ENCODE assay signal across 8 mouse cellular contexts in the genomic region with DNA sequence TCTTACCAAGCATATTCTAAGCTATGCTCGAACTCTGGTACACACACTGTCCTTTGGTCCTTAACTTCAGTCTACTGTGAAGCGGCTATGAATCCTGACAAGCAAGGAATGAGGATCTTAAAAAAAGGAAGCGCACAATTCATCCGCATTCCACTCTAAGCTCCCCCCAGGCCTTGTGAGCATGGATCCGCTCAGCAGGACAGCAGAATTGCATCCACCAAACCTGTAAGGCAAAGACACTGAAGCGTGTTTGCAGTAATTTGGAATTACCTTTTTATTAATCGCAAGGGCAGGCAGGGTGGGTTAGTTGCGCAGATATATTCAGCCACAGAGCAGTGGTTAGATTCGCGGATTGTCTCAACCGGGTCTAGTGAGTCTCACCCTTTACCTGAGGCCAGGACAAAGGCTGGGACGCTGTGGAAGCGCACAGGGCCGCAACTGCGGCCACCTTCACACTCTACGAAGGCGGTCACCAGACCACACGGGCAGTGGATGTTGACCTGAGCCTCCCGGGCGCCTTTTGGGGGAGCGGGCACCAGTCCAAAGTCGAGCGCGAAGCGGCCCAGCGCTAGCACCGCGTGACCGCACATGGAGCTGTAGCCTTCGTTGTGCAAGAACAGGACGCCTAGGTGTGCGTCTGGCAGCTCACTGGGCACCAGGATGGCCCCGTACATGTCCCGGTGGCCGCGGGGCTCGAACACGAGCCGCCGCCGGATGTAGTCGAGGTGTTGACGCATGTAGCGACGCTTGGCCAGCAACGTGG. TPM values are rescaled to one million over a fixed set of nuclear protein-coding genes. Genes with fewer than 3 reads are reported as not detected.
DNase-seq lines count a peak whose midpoint lies in the region; ATAC-seq and TF ChIP-seq lines count a peak whose summit lies in the region.

No protein-coding gene starts in this region.

- no peak for TF ChIP-seq POLR2A in lung, adult 2 months (IDR thresholded peaks at IDR 0.05; ENCODE audit: borderline replicate concordance, extremely low read depth, low read depth, low read length)

- no peak for DNase-seq in lung, adult 2 months
- no peak for DNase-seq in lung, postnatal 25 days (ENCODE audit: low spot score)
- DNase-seq in adrenal gland, postnatal 25 days: peak; percentile 61
- DNase-seq in kidney, postnatal 0 days (ENCODE audit: low spot score): peak; percentile 67
- DNase-seq in mesoderm, embryonic 11.5 days (ENCODE audit: low read depth, low spot score): peak; percentile 51
- DNase-seq in c-Kit-positive CD71-positive TER-119-positive erythroid progenitor cells, embryonic 14.5 days (ENCODE audit: low spot score): no peak
- DNase-seq in thymus, postnatal 25 days: no peak

- H3K4me1 ChIP-seq in lung, adult 2 months (ENCODE audit: control insufficient read depth, insufficient read depth, low read length): peaks cover 7% of the 10 kb centered on the region; the same call in 1 of the 2 replicates
- 0 out of 2 replicates have a peak, but pooled peaks cover 15% of the 10 kb centered on the region for H3K4me1 ChIP-seq in kidney, postnatal 0 days (replicated peaks; ENCODE audit: insufficient read depth, low read length)

- no peak for TF ChIP-seq CTCF in lung, adult 2 months (IDR thresholded peaks at IDR 0.05; ENCODE audit: insufficient read depth, low read length)
- TF ChIP-seq CTCF in kidney, postnatal 0 days (IDR thresholded peaks at IDR 0.05; ENCODE audit: low read depth): no peak

- WGBS in lung, adult 2 months: 13% methylated on average over 46 of the region's 46 CpGs
- 4% methylated on average over 46 of the region's 46 CpGs for WGBS in kidney, postnatal 0 days

- peak overlapping the region; percentile 74 for H3K9ac ChIP-seq in kidney, postnatal 0 days (ENCODE audit: low read depth, low read length)

- ATAC-seq in granulocyte monocyte progenitor cell, adult 5-6 weeks (replicated peaks; ENCODE audit: poor library complexity, severe bottlenecking): peak; percentile 3
- peak; percentile 29 for ATAC-seq in kidney, postnatal 0 days (replicated peaks; ENCODE audit: low FRiP score, low read depth)

- H3K4me2 ChIP-seq in kidney, postnatal 0 days (ENCODE audit: low read length): peak overlapping the region; percentile 76

- no peaks in the 10 kb centered on the region for H3K9me3 ChIP-seq in kidney, postnatal 0 days (replicated peaks; ENCODE audit: low read length)

- H3K27me3 ChIP-seq in kidney, postnatal 0 days (ENCODE audit: insufficient read depth, low read length): no peaks in the 10 kb centered on the region

- no peaks in the 10 kb centered on the region for H3K36me3 ChIP-seq in kidney, postnatal 0 days (ENCODE audit: insufficient read depth, low read length)

- H3K4me3 ChIP-seq in lung, adult 2 months (replicated peaks; ENCODE audit: extremely low read depth, low read depth, low read length): peak overlapping the region; percentile 80
- peak overlapping the region; percentile 65 for H3K4me3 ChIP-seq in kidney, postnatal 0 days (replicated peaks; ENCODE audit: low read depth, low read length)

- H3K27ac ChIP-seq in kidney, postnatal 0 days: peak overlapping the region; percentile 87

RNA-seq across cellular contexts. Expression of gene L3hypdh, which starts 0.8 kb away (rescaled TPM):
- polyA plus RNA-seq in lung, adult 2 months (2012; rRNA removed): 10.5 and 14.0 TPM in 2 replicates
- total RNA-seq in adrenal gland, postnatal 25 days (2021): 20.2 and 25.5 TPM in 2 replicates
- total RNA-seq in granulocyte monocyte progenitor cell, adult 5-6 weeks (2014; fragmentation: Nextera tagmentation): 0.90 and 1.8 TPM in 2 replicates
- 0.67 and 0.73 TPM in 2 replicates for total RNA-seq in granulocyte monocyte progenitor cell, adult 5-6 weeks (2017)
- polyA plus RNA-seq in kidney, postnatal 0 days (2015; fragmentation: Nextera tagmentation; extraction: Ambion mirVana): 38.9 and 39.5 TPM in 2 replicates

RNA-seq across cellular contexts. Expression of gene Jkamp, which starts 0.9 kb away (rescaled TPM):
- polyA plus RNA-seq in lung, adult 2 months (2012; rRNA removed): 56.7 and 81.7 TPM in 2 replicates
- total RNA-seq in adrenal gland, postnatal 25 days (2021): 56.6 and 61.6 TPM in 2 replicates
- 20.8 and 30.2 TPM in 2 replicates for total RNA-seq in granulocyte monocyte progenitor cell, adult 5-6 weeks (2014; fragmentation: Nextera tagmentation)
- 23.1 TPM in 2 replicates for total RNA-seq in granulocyte monocyte progenitor cell, adult 5-6 weeks (2017)
- 67.6 and 70.6 TPM in 2 replicates for polyA plus RNA-seq in kidney, postnatal 0 days (2015; fragmentation: Nextera tagmentation; extraction: Ambion mirVana)

RNA-seq across cellular contexts. Expression of gene Gpr135, which starts 13.5 kb away (rescaled TPM):
- polyA plus RNA-seq in lung, adult 2 months (2012; rRNA removed): 1.4 and 1.9 TPM in 2 replicates
- 2.5 and 3.0 TPM in 2 replicates for total RNA-seq in adrenal gland, postnatal 25 days (2021)
- total RNA-seq in granulocyte monocyte progenitor cell, adult 5-6 weeks (2014; fragmentation: Nextera tagmentation): not detected in 2 replicates
- 0.21 TPM in 1 of 2 replicates, not detected in the other for total RNA-seq in granulocyte monocyte progenitor cell, adult 5-6 weeks (2017)
- polyA plus RNA-seq in kidney, postnatal 0 days (2015; fragmentation: Nextera tagmentation; extraction: Ambion mirVana): 2.2 and 2.3 TPM in 2 replicates

Comparison
In these comparisons a context has a peak if more than half of its experiments do, and no peak if none do; other contexts are left out.
1. DNase-seq: peak in adrenal gland, postnatal 25 days (single experiment), kidney, postnatal 0 days (single experiment) and mesoderm, embryonic 11.5 days (single experiment); none in lung, adult 2 months (single experiment), lung, postnatal 25 days (single experiment), c-Kit-positive CD71-positive TER-119-positive erythroid progenitor cells, embryonic 14.5 days (single experiment) and thymus, postnatal 25 days (single experiment).